Mouse (Mus musculus) forebrain, embryonic 11.5 days (tissue): ENCODE results near the gene Ffar3. TPM values are rescaled to one million over a fixed set of nuclear protein-coding genes. Genes with fewer than 3 reads are reported as not detected.

ENCODE experiments used
- ATAC-seq: fragments of 200-750 bp; cut with Nextera tagmentation; replicated peaks from 2 replicates; pipeline ENCODE4 v1.8.0; 2017; ENCODE audit warnings: moderate TSS enrichment; ENCODE audit not compliant: low FRiP score
- DNase-seq: peaks from one replicate; pipeline ENCODE4 v3.0.0-alpha.2; 2017; ENCODE audit warnings: low spot score
- H3K27ac ChIP-seq: fragments of 300-500 bp; sonication (generic); 2 replicates; pipeline ENCODE4 v1.5.1; 2014; ENCODE audit warnings: low read depth, low read length
- H3K27me3 ChIP-seq: fragments of 300-500 bp; sonication (generic); 2 replicates; pipeline ENCODE4 v1.6.1; 2014; ENCODE audit warnings: mild to moderate bottlenecking, low read length, mixed read lengths; ENCODE audit not compliant: control insufficient read depth, insufficient read depth
- H3K36me3 ChIP-seq: fragments of 300-500 bp; sonication (generic); 2 replicates; pipeline ENCODE4 v1.6.1; 2014; ENCODE audit warnings: mild to moderate bottlenecking, low read length, moderate library complexity, mixed read lengths; ENCODE audit not compliant: control insufficient read depth, insufficient read depth
- H3K4me1 ChIP-seq: fragments of 300-500 bp; sonication (generic); replicated peaks from 2 replicates; pipeline ENCODE4 v1.6.1; 2014; ENCODE audit warnings: low read length, mixed read lengths; ENCODE audit not compliant: control insufficient read depth, insufficient read depth
- H3K4me2 ChIP-seq: fragments of 300-500 bp; sonication (generic); 2 replicates; pipeline ENCODE4 v1.6.1; 2014; ENCODE audit warnings: low read depth, mild to moderate bottlenecking, low read length, moderate library complexity, mixed read lengths; ENCODE audit not compliant: severe bottlenecking
- H3K4me3 ChIP-seq: fragments of 300-500 bp; sonication (generic); 2 replicates; pipeline ENCODE4 v1.5.1; 2014; ENCODE audit warnings: low read depth, low read length
- H3K9ac ChIP-seq: fragments of 300-500 bp; sonication (generic); 2 replicates; pipeline ENCODE4 v1.6.1; 2014; ENCODE audit warnings: low read length
- H3K9me3 ChIP-seq: fragments of 300-500 bp; sonication (generic); 2 replicates; pipeline ENCODE4 v1.6.1; 2016; ENCODE audit warnings: low read length, mixed read lengths; ENCODE audit not compliant: control insufficient read depth
- WGBS: fragments of 180-500 bp; shearing (Covaris S2); extraction: QIAGEN DNeasy Blood & Tissue Kit; methylation state at CpG from one replicate; pipeline ENCODE4 v1.1.7; 2014; 5-methylcytosine and 5-hydroxymethylcytosine counted together
- polyA plus RNA-seq: library from polyadenylated mRNA; unstranded; fragments of >200 nt; fragmentation: Nextera tagmentation; extraction: Ambion mirVana; gene quantifications from 2 replicates; pipeline ENCODE4 v1.2.1, GENCODE M21; 2014

Gene Ffar3
- polyA plus RNA-seq, 1 experiment from 2014 or later, result not detected

DNA sequence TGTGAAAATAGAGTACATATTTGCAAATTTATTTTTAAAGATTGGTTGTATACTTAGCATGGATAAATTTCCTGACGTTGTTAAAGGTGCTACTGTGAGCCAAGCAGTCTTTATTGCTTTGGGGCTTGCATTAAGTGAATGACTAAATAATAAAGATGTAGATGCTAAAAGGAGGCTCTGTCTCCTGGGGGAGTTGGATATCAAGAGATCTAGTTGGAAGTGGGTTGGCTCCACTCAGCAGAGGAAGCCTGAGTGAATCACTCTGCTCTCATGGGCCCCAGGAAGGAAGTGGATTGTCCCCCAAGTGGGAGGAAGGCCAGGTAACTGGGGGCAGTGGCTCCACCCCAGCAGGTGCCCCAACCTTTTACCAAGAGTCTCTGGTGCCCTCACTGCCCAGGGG lies 1.8 kb upstream of the Ffar3 start:
- DNase-seq, result no peak
- no peaks in the 10 kb centered on the region for H3K36me3 ChIP-seq
- no peak overlapping the region for H3K4me3 ChIP-seq
- no peak for ATAC-seq
- no peak overlapping the region for H3K27ac ChIP-seq
- no peaks in the 10 kb centered on the region for H3K9me3 ChIP-seq
- H3K9ac ChIP-seq, result no peak overlapping the region
- no peaks in the 10 kb centered on the region for H3K27me3 ChIP-seq
- 82% methylated on average over 1 of the region's 1 CpGs for WGBS
- H3K4me1 ChIP-seq, result no peaks in the 10 kb centered on the region
- no peak overlapping the region for H3K4me2 ChIP-seq

DNA sequence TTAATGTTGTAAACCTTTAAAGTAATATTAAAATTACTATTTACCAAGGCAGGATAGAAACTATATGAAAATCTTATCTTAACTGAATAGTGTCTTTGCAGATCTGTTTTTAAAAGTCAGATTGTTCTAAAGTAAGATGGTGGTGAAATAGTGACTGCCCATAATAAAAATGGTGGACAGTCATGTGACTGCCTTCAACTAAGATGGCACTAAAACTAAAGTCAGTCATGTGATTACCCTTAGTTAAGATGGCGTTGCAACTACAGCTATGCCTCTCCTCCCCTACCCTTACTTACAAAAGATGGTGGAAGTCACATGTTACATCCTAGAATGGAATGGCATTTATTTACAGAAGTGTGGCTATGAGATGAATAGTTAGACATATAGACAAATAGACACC lies 4.6 kb downstream of the Ffar3 start:
- 80% methylated on average over 1 of the region's 1 CpGs for WGBS
- Histone ChIP-seq H3K9me3 (no peaks in the 10 kb centered on the region), H3K4me3 (no peak overlapping the region), H3K4me2 (no peak overlapping the region), H3K4me1 (no peaks in the 10 kb centered on the region), H3K36me3 (no peaks in the 10 kb centered on the region), H3K9ac (no peak overlapping the region), H3K27ac (no peak overlapping the region), H3K27me3 (no peaks in the 10 kb centered on the region)
- no peak for ATAC-seq
- DNase-seq, result no peak

DNA sequence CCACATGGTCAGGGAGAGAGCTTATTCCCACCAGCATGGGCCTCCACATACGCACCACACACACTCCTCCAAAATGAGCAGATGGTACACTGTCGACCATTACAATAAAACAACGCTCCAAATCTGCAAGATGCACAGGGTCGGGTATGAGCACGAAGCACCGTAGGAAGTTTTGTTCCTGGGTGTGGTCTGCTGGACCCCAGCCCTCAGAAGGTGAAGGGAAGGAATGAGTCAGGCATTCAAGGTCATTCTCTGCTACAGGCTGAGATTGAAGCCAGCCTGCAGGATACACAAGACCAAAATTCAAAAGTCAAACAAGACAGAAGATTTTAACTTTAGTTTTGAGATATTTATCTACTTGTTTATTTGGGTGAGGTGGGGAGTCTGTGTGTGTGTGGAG lies 8.0 kb downstream of the Ffar3 start:
- no peak overlapping the region for H3K9ac ChIP-seq
- H3K4me2 ChIP-seq, result no peak overlapping the region
- H3K27ac ChIP-seq, result no peak overlapping the region
- 79% methylated on average over 6 of the region's 6 CpGs for WGBS
- DNase-seq (no peak), ATAC-seq (no peak)
- H3K9me3 ChIP-seq, result no peaks in the 10 kb centered on the region
- no peaks in the 10 kb centered on the region for H3K27me3 ChIP-seq
- no peak overlapping the region for H3K4me3 ChIP-seq
- H3K4me1 ChIP-seq, result no peaks in the 10 kb centered on the region
- H3K36me3 ChIP-seq, result no peaks in the 10 kb centered on the region

DNA sequence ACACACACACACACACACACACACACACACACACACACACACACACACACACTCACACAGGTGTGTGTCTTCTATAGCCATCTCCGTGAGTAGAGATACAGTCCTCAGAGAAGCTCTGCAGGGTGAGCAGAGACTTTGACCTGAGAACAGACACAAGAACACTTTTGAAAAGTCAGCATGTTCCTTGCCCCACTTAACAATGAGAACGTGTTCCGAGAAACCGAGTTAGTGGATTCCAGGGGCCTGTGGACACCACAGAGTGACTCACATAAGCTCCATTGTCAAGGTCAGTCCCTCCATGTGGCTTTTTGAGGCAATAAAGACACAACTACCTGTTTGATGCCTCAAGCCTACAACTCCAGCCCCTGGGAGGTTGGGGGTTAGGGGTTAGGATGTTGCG lies 8.6 kb downstream of the Ffar3 start:
- WGBS, result 80% methylated on average over 5 of the region's 5 CpGs
- no peak for ATAC-seq

DNA sequence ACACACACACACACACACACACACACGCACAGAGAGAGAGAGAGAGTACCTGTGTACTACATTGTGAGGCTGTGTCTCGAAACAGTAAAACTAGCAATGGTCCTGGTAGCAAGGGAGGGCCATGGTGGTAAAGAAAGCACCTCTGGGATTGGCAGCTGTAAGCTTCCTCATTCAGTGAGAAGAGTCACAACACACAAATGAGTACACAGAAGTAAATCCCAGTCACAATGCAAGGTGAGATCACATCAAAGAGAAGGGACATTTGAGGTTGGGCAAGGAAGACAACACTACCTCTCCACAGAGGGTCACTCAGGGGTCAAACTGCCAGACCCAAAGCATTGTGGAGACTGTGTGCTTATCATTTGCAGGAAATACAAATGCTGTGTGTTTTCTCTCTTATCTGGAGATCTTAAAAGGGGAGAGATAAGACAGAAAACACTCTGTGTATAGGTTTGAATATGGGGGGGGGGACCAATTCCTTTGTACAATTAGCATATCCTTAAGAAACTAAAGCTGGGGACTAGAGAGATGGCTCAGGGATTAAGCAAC lies 9.4 kb downstream of the Ffar3 start:
- H3K27me3 ChIP-seq, result no peaks in the 10 kb centered on the region
- no peak for DNase-seq
- no peak overlapping the region for H3K27ac ChIP-seq
- H3K4me3 ChIP-seq, result no peak overlapping the region
- H3K9me3 ChIP-seq, result no peaks in the 10 kb centered on the region
- no peak overlapping the region for H3K9ac ChIP-seq
- H3K36me3 ChIP-seq, result no peaks in the 10 kb centered on the region
- no peaks in the 10 kb centered on the region for H3K4me1 ChIP-seq
- WGBS, result 79% methylated on average over 2 of the region's 2 CpGs
- H3K4me2 ChIP-seq, result no peak overlapping the region
- ATAC-seq, result no peak

More for the DNA sequence above, 8.6 kb downstream of the Ffar3 start:
- Histone ChIP-seq H3K36me3 (no peaks in the 10 kb centered on the region), H3K4me3 (no peak overlapping the region), H3K4me1 (no peaks in the 10 kb centered on the region), H3K27ac (no peak overlapping the region), H3K9me3 (no peaks in the 10 kb centered on the region), H3K27me3 (no peaks in the 10 kb centered on the region), H3K4me2 (no peak overlapping the region), H3K9ac (no peak overlapping the region)
- no peak for DNase-seq

DNA sequence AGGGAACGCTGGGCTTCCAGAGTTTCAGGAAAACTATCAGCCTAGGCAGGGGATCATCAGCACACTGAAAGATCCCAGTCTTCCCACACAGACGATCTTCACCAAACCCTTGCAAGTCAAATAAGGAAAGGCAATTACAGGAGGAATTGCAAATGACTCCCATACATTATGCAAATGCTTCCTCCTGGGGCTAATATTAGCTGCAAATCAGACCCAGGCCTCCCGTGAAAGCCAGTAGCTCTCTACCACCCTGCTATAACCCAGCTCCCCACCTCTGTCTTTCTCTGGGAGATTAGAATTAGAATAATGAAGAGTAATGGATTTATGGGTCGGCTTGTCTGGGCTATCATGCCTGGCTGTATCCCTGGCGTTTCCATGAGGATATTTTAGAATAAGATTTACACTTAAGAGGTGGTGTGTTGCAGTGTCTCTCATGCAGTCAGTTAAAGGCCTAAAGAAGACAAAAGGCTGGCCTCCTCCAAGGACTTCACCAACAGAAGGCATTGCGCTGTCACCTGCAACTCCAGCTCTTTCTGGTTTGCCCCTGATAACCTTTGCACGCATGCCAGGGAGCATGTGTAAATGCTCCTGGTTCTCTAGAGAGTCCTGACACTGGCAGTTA lies 11.2 kb downstream of the Ffar3 start:
- WGBS, result 50% methylated on average over 7 of the region's 7 CpGs
- Histone ChIP-seq H3K4me3 (no peak overlapping the region), H3K9ac (no peak overlapping the region), H3K27me3 (no peaks in the 10 kb centered on the region), H3K27ac (no peak overlapping the region), H3K4me1 (no peaks in the 10 kb centered on the region), H3K4me2 (no peak overlapping the region), H3K36me3 (no peaks in the 10 kb centered on the region), H3K9me3 (no peaks in the 10 kb centered on the region)
- no peak for ATAC-seq
- no peak for DNase-seq

DNA sequence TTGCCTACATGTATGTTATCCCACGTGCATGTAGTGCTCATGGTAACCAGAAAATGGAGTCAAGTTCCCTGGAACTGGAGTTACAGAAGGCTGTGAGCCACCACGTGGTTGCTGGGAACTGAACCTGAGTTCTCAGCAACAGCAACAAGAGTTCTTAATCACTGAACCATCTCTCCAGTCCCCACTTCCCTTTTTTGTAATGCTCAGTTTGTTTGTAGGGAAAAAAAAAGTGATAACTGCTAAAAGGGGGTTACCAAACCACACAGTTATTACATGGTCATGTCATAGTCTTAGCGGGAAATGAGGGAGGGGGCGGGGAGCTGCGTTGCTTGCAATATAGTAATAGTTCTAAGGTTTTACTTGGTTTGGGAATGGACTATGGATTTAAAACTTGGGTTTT lies 13.9 kb downstream of the Ffar3 start:
- no peaks in the 10 kb centered on the region for H3K4me1 ChIP-seq
- H3K9ac ChIP-seq, result no peak overlapping the region
- H3K9me3 ChIP-seq, result no peaks in the 10 kb centered on the region
- H3K27ac ChIP-seq, result no peak overlapping the region
- H3K4me3 ChIP-seq, result no peak overlapping the region
- H3K4me2 ChIP-seq, result no peak overlapping the region
- DNase-seq (no peak), ATAC-seq (no peak)
- H3K27me3 ChIP-seq, result no peaks in the 10 kb centered on the region
- H3K36me3 ChIP-seq, result no peaks in the 10 kb centered on the region
- 82% methylated on average over 5 of the region's 5 CpGs for WGBS

DNA sequence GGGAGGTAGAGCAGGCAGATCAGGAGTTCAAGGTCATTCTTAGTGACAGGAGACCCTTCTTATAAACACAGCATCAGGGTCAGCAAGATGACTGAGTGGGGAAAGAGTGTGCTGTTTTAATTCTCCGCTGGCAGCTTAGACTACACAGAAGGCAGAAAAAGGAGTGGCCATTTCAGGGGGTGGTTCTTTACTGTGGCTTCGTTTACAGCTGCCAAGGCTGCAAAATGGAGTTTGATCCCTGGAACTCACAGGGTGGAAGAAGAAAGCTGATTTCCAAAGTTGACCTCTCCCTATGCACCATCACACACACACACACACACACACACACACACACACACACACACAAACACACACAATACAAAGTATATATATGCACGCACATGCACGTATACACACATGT lies 14.6 kb downstream of the Ffar3 start:
- no peaks in the 10 kb centered on the region for H3K4me1 ChIP-seq
- no peak for ATAC-seq
- H3K36me3 ChIP-seq, result no peaks in the 10 kb centered on the region
- 80% methylated on average over 4 of the region's 4 CpGs for WGBS
- no peak overlapping the region for H3K4me2 ChIP-seq
- no peak overlapping the region for H3K4me3 ChIP-seq
- H3K27me3 ChIP-seq, result no peaks in the 10 kb centered on the region
- H3K9me3 ChIP-seq, result no peaks in the 10 kb centered on the region
- no peak overlapping the region for H3K9ac ChIP-seq
- no peak for DNase-seq
- no peak overlapping the region for H3K27ac ChIP-seq

DNA sequence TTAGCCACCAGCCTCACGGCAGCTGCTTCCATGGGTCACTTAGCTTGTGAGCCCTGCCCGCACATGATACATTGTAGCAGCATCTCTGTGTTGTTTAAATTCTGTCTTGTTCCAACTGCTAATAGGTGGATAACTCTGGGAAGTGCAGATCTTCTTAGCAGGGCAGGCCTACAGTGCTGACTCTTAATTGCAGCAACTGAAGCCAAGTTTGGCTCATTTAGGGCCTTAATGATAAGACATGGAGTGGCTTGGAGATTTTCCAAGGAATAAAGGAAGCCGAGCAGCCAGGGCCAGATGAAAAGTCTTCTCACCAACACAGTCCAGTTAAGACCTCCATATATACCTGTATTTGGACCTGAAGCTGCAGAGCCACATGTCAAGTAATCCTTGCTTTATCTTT lies 15.7 kb downstream of the Ffar3 start:
- H3K27me3 ChIP-seq, result no peaks in the 10 kb centered on the region
- DNase-seq, result no peak
- no peak overlapping the region for H3K4me2 ChIP-seq
- no peaks in the 10 kb centered on the region for H3K36me3 ChIP-seq
- ATAC-seq, result no peak
- H3K4me3 ChIP-seq, result no peak overlapping the region
- WGBS, result 87% methylated on average over 3 of the region's 3 CpGs
- H3K9me3 ChIP-seq, result no peaks in the 10 kb centered on the region
- H3K9ac ChIP-seq, result no peak overlapping the region
- H3K27ac ChIP-seq, result no peak overlapping the region
- no peaks in the 10 kb centered on the region for H3K4me1 ChIP-seq
